Mouse (Mus musculus): Measurements from ENCODE around the gene Elmo3. TPM values are rescaled to one million over a fixed set of nuclear protein-coding genes. Genes with fewer than 3 reads are reported as not detected.

Gene Elmo3
- polyA plus RNA-seq, 1 experiment from 2014 or later: 16.8 TPM

- no peak overlapping the region for H3K27ac ChIP-seq (ENCODE audit: low read depth)
Observed at GRCm38 (mm10) chr8:105338992-105339391, 33.6 kb downstream of the Elmo3 start.

GRCm38 (mm10) chr8:105339886-105340635, 34.7 kb downstream of the Elmo3 start:
- WGBS: 59% methylated on average over 6 of the region's 6 CpGs
- Histone ChIP-seq H3K4me2 (ENCODE audit: low read length) (no peak overlapping the region), H3K9ac (ENCODE audit: low read length) (no peak overlapping the region), H3K36me3 (ENCODE audit: control insufficient read depth, insufficient read depth, low read length) (peaks cover 35% of the 10 kb centered on the region), H3K9me3 (ENCODE audit: control insufficient read depth, low read length) (no peaks in the 10 kb centered on the region), H3K27me3 (replicated peaks; ENCODE audit: control insufficient read depth, insufficient read depth, low read length) (no peaks in the 10 kb centered on the region), H3K4me3 (ENCODE audit: low read depth, low read length) (no peak overlapping the region), H3K27ac (ENCODE audit: low read depth) (no peak overlapping the region), H3K4me1 (replicated peaks; ENCODE audit: control insufficient read depth, insufficient read depth, low read length) (peaks cover 17% of the 10 kb centered on the region)
- DNase-seq (ENCODE audit: low spot score): no peak
- ATAC-seq (replicated peaks; ENCODE audit: low FRiP score, low TSS enrichment, low read depth): no peak

More at GRCm38 (mm10) chr8:105338992-105339391, 33.6 kb downstream of the Elmo3 start:
- WGBS: 31% methylated on average over 4 of the region's 4 CpGs
- no peak overlapping the region for H3K4me2 ChIP-seq (ENCODE audit: low read length)
- H3K36me3 ChIP-seq (ENCODE audit: control insufficient read depth, insufficient read depth, low read length): peaks cover 46% of the 10 kb centered on the region
- H3K9me3 ChIP-seq (ENCODE audit: control insufficient read depth, low read length): no peaks in the 10 kb centered on the region
- H3K4me3 ChIP-seq (ENCODE audit: low read depth, low read length): no peak overlapping the region
- ATAC-seq (replicated peaks; ENCODE audit: low FRiP score, low TSS enrichment, low read depth): no peak
- H3K27me3 ChIP-seq (replicated peaks; ENCODE audit: control insufficient read depth, insufficient read depth, low read length): no peaks in the 10 kb centered on the region
- H3K4me1 ChIP-seq (replicated peaks; ENCODE audit: control insufficient read depth, insufficient read depth, low read length): peaks cover 7% of the 10 kb centered on the region
- no peak for DNase-seq (ENCODE audit: low spot score)
- no peak overlapping the region for H3K9ac ChIP-seq (ENCODE audit: low read length)

GRCm38 (mm10) chr8:105341399-105341798, 36.0 kb downstream of the Elmo3 start:
- Histone ChIP-seq H3K9ac (ENCODE audit: low read length) (no peak overlapping the region), H3K4me3 (ENCODE audit: low read depth, low read length) (no peak overlapping the region), H3K36me3 (ENCODE audit: control insufficient read depth, insufficient read depth, low read length) (peaks cover 22% of the 10 kb centered on the region), H3K27ac (ENCODE audit: low read depth) (peak overlapping the region; percentile 52; the same call in 1 of the 2 replicates), H3K4me2 (ENCODE audit: low read length) (no peak overlapping the region), H3K27me3 (replicated peaks; ENCODE audit: control insufficient read depth, insufficient read depth, low read length) (no peaks in the 10 kb centered on the region), H3K9me3 (ENCODE audit: control insufficient read depth, low read length) (no peaks in the 10 kb centered on the region), H3K4me1 (replicated peaks; ENCODE audit: control insufficient read depth, insufficient read depth, low read length) (peaks cover 30% of the 10 kb centered on the region)
- 38% methylated on average over 8 of the region's 8 CpGs for WGBS
- ATAC-seq (replicated peaks; ENCODE audit: low FRiP score, low TSS enrichment, low read depth) (no peak), DNase-seq (ENCODE audit: low spot score) (no peak)

GRCm38 (mm10) chr8:105342768-105343167, 37.4 kb downstream of the Elmo3 start:
- no peak for ATAC-seq (replicated peaks; ENCODE audit: low FRiP score, low TSS enrichment, low read depth)
- no peak for DNase-seq (ENCODE audit: low spot score)
- no peak overlapping the region for H3K4me2 ChIP-seq (ENCODE audit: low read length)
- no peak overlapping the region for H3K4me3 ChIP-seq (ENCODE audit: low read depth, low read length)
- no peaks in the 10 kb centered on the region for H3K27me3 ChIP-seq (replicated peaks; ENCODE audit: control insufficient read depth, insufficient read depth, low read length)
- H3K9ac ChIP-seq (ENCODE audit: low read length): no peak overlapping the region
- WGBS: 62% methylated on average over 4 of the region's 4 CpGs
- H3K27ac ChIP-seq (ENCODE audit: low read depth): no peak overlapping the region
- H3K36me3 ChIP-seq (ENCODE audit: control insufficient read depth, insufficient read depth, low read length): peaks cover 9% of the 10 kb centered on the region
- peaks cover 35% of the 10 kb centered on the region for H3K4me1 ChIP-seq (replicated peaks; ENCODE audit: control insufficient read depth, insufficient read depth, low read length)
- H3K9me3 ChIP-seq (ENCODE audit: control insufficient read depth, low read length): no peaks in the 10 kb centered on the region

GRCm38 (mm10) chr8:105343791-105344574, 38.6 kb downstream of the Elmo3 start:
- Histone ChIP-seq H3K4me2 (ENCODE audit: low read length) (no peak overlapping the region), H3K9ac (ENCODE audit: low read length) (no peak overlapping the region), H3K27ac (ENCODE audit: low read depth) (0 out of 2 replicates have a peak overlapping the region, but pooled peaks have one; percentile 33), H3K27me3 (replicated peaks; ENCODE audit: control insufficient read depth, insufficient read depth, low read length) (no peaks in the 10 kb centered on the region), H3K4me1 (replicated peaks; ENCODE audit: control insufficient read depth, insufficient read depth, low read length) (peaks cover 39% of the 10 kb centered on the region), H3K9me3 (ENCODE audit: control insufficient read depth, low read length) (no peaks in the 10 kb centered on the region), H3K36me3 (ENCODE audit: control insufficient read depth, insufficient read depth, low read length) (no peaks in the 10 kb centered on the region), H3K4me3 (ENCODE audit: low read depth, low read length) (no peak overlapping the region)
- WGBS: 60% methylated on average over 8 of the region's 8 CpGs
- DNase-seq (ENCODE audit: low spot score): no peak
- no peak for ATAC-seq (replicated peaks; ENCODE audit: low FRiP score, low TSS enrichment, low read depth)

- H3K36me3 ChIP-seq (ENCODE audit: control insufficient read depth, insufficient read depth, low read length): no peaks in the 10 kb centered on the region
- peak overlapping the region; percentile 77 for H3K4me2 ChIP-seq (ENCODE audit: low read length)
- H3K9me3 ChIP-seq (ENCODE audit: control insufficient read depth, low read length): no peaks in the 10 kb centered on the region
- H3K9ac ChIP-seq (ENCODE audit: low read length): 0 out of 2 replicates have a peak overlapping the region, but pooled peaks have one; percentile 10
- WGBS: 40% methylated on average over 7 of the region's 7 CpGs
- no peak for DNase-seq (ENCODE audit: low spot score)
- no peak overlapping the region for H3K27ac ChIP-seq (ENCODE audit: low read depth)
- ATAC-seq (replicated peaks; ENCODE audit: low FRiP score, low TSS enrichment, low read depth): no peak
- H3K4me3 ChIP-seq (ENCODE audit: low read depth, low read length): no peak overlapping the region
- H3K27me3 ChIP-seq (replicated peaks; ENCODE audit: control insufficient read depth, insufficient read depth, low read length): 0 out of 2 replicates have a peak, but pooled peaks cover 3% of the 10 kb centered on the region
- H3K4me1 ChIP-seq (replicated peaks; ENCODE audit: control insufficient read depth, insufficient read depth, low read length): peaks cover 39% of the 10 kb centered on the region
Observed at GRCm38 (mm10) chr8:105345061-105345975, 39.9 kb downstream of the Elmo3 start.

GRCm38 (mm10) chr8:105346611-105347427, 41.4 kb downstream of the Elmo3 start:
- Histone ChIP-seq H3K4me3 (ENCODE audit: low read depth, low read length) (peak overlapping the region; percentile 84), H3K27me3 (replicated peaks; ENCODE audit: control insufficient read depth, insufficient read depth, low read length) (0 out of 2 replicates have a peak, but pooled peaks cover 4% of the 10 kb centered on the region), H3K9ac (ENCODE audit: low read length) (peak overlapping the region; percentile 61), H3K9me3 (ENCODE audit: control insufficient read depth, low read length) (no peaks in the 10 kb centered on the region), H3K27ac (ENCODE audit: low read depth) (peak overlapping the region; percentile 77), H3K4me1 (replicated peaks; ENCODE audit: control insufficient read depth, insufficient read depth, low read length) (peaks cover 32% of the 10 kb centered on the region), H3K36me3 (ENCODE audit: control insufficient read depth, insufficient read depth, low read length) (no peaks in the 10 kb centered on the region), H3K4me2 (ENCODE audit: low read length) (peak overlapping the region; percentile 77)
- DNase-seq (ENCODE audit: low spot score) (peak; percentile 81), ATAC-seq (replicated peaks; ENCODE audit: low FRiP score, low TSS enrichment, low read depth) (peak; percentile 63)
- WGBS: under 1% methylated on average over 33 of the region's 34 CpGs

All from intestine, embryonic 14.5 days (tissue).